Mouse (Mus musculus): Measurements from ENCODE around the gene Pde4d.

The Pde4d gene

GRCm38 (mm10) chr13:109809646-109810045 is 1359.9 kb downstream of the Pde4d start:
- in situ Hi-C loops (cut with MboI): no loop called here

- in situ Hi-C loops (cut with MboI): no loop called here
These were observed 1364.2 kb downstream of the Pde4d start for GRCm38 (mm10) chr13:109813924-109814323.

GRCm38 (mm10) chr13:109819071-109819470 is 1369.3 kb downstream of the Pde4d start:
- in situ Hi-C loops (cut with MboI): no loop called here

DNA sequence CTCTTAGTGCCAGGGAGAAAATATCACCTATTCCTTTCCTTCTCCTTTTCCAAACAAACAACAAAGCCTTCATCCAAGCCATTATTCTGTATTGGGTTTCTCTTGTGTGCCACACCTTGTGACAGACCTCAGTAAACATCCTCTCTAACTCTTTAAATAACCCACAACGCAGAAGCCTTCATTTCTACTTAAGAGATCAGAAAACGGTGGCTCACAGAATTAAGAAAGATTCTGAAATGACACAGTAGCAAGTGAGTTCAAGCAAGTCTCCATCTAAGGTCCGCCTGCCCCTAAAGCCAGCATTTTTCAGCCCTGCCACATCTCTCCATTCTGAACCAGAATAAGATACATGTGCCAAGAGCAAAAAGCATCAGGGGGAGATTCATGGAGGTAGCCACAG is 1370.4 kb downstream of the Pde4d start:
- in situ Hi-C loops (cut with MboI): loop anchor here (10.0 kb wide), 1 partner anchor 85 kb away; no protein-coding TSS in a partner anchor

DNA sequence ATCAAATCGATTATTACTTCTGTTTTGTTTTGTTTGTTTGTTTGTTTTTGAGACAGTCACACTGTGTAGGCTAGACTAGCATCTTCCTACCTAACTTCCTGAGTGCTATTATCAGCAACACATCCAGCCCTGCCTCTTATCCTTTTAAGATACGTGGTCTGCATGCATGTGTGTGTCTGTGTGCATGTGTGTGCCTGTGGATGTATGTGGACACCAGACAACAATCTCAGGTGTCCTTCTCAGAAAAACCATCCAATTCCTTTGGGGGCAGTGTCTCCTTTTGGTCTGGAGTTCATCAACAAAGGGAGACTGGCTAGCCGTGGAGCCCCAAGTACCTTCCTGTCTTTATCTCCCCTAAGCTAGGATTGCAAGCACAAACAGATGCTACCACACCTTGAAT is 1371.1 kb downstream of the Pde4d start:
- in situ Hi-C loops (cut with MboI): loop anchor here (10.0 kb wide), 1 partner anchor 84 kb away; no protein-coding TSS in a partner anchor

GRCm38 (mm10) chr13:109821725-109822412 is 1372.1 kb downstream of the Pde4d start:
- in situ Hi-C loops (cut with MboI): loop anchor here (10.0 kb wide), 1 partner anchor 83 kb away; no protein-coding TSS in a partner anchor

- in situ Hi-C loops (cut with MboI): loop anchor here (10.0 kb wide), 1 partner anchor 82 kb away; no protein-coding TSS in a partner anchor
These were observed 1372.9 kb downstream of the Pde4d start for GRCm38 (mm10) chr13:109822413-109823298.

GRCm38 (mm10) chr13:109823307-109824031 is 1373.7 kb downstream of the Pde4d start:
- in situ Hi-C loops (cut with MboI): loop anchor here (10.0 kb wide), 1 partner anchor 81 kb away; no protein-coding TSS in a partner anchor

- in situ Hi-C loops (cut with MboI): loop anchor here (10.0 kb wide), 1 partner anchor 79 kb away; no protein-coding TSS in a partner anchor
These were observed 1376.1 kb downstream of the Pde4d start for GRCm38 (mm10) chr13:109825891-109826290.

DNA sequence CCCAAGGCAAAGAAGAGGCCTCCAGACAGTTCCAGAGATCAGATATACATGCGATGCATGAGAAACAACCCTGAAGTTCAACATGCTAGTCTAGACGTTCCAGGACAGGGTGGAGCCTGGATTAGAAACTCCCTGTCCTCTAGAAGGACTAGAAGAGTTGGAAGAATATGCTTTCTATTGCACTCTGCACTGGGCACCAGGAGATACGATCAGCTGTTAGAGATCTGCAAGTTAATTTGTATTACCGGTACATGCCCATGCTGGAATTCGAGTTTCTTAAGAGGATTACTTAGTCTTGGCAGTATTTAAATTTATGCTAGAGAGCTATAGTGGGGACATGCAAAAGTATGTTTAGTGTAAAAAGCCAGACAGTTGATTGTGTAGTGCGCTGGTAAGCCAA is 1377.6 kb downstream of the Pde4d start:
- in situ Hi-C loops (cut with MboI): loop anchor here (10.0 kb wide), 1 partner anchor 77 kb away; no protein-coding TSS in a partner anchor

DNA sequence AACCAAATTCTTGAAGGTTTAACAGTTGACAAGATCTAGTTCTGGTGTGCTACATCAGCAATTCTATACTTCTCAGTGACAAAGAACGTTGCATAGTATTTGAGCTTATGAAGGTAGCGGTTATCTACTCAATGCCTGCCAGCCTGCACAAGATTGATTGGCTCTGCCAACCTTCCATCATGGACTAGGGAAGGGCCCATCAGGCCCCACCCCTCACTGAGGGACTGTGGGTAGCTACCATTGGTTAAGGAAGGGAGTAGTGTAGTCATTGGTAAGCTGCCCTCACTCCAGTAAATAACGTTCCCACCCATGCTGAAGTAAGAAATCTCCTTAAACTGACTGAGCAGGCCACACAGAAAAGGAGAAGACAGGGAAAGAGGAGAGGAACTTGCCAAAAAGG is 1378.2 kb downstream of the Pde4d start:
- in situ Hi-C loops (cut with MboI): loop anchor here (10.0 kb wide), 1 partner anchor 77 kb away; no protein-coding TSS in a partner anchor

GRCm38 (mm10) chr13:109829444-109829843 is 1379.7 kb downstream of the Pde4d start:
- in situ Hi-C loops (cut with MboI): loop anchor here (10.0 kb wide), 1 partner anchor 75 kb away; no protein-coding TSS in a partner anchor

DNA sequence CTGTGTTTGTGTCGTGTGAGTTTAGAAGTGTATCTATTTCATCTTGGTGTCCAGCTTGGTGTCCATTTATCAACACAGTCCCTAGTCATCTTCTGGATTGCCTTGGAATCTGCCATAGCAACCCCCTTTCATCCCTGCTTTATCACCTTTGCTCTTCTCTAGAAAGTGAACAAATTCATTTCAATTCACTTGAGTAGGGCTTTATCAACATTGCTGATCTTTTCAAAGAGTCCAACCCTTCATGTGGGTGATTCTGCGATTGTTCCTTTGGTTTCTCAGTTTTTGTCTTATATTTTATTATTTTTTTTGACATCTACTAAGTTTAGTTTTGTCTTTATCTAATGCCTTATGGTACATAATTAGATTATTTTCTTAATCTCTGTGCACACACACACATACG is 1385.2 kb downstream of the Pde4d start:
- in situ Hi-C loops (cut with MboI): no loop called here

GRCm38 (mm10) chr13:109837453-109837852 is 1387.7 kb downstream of the Pde4d start:
- in situ Hi-C loops (cut with MboI): no loop called here

- in situ Hi-C loops (cut with MboI): no loop called here
These were observed 1388.2 kb downstream of the Pde4d start for GRCm38 (mm10) chr13:109837921-109838320.

DNA sequence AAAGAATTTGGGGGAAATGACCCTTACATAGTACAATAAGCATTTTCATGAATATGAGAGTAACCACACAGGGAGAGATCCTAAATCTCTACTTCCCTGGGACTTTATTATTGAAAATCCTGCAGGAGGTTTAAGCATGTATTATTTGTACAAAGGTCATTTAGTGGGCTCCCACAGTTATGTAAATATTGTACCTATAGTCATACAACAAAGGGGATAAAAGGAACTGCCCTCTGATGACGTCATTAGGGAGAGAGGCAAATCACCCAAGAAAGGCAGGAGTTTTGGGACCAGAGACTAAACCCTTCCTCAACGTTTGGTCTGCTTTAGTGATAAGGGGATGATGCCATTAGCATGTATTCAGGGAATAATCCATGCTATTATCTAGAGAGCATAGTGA is 1390.5 kb downstream of the Pde4d start:
- in situ Hi-C loops (cut with MboI): no loop called here

DNA sequence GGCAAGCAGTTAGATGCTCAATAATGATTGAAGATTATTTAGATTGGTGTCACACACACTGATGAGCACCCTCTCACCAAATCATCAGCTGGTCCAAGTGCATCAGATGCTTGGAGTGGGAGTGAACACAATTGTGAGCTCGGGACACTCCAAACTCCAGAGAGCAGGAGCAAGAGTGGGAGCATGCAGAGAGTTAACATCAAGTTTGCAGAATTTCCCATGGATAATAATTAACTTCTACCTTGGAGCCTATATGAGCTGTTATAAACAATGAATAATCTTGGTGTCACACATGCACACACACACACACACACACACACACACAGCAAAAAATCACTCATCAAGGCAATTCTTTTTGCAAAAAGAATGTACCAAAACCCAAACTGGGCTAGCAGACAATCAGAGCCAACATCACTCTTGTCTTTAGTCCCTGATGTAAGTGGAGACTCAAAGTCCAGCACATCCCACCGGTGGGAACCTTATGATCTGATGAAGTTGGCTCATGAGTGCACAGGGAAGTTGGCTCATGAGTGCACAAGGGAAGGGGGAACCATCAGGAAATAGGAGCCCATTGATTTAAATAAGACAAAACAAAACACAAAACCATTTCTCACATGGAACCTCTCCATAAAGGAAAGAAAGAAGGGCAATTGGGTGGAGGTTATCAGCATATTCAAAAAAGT is 1391.5 kb downstream of the Pde4d start:
- in situ Hi-C loops (cut with MboI): no loop called here

- in situ Hi-C loops (cut with MboI): no loop called here
These were observed 1393.2 kb downstream of the Pde4d start for GRCm38 (mm10) chr13:109842982-109843381.

DNA sequence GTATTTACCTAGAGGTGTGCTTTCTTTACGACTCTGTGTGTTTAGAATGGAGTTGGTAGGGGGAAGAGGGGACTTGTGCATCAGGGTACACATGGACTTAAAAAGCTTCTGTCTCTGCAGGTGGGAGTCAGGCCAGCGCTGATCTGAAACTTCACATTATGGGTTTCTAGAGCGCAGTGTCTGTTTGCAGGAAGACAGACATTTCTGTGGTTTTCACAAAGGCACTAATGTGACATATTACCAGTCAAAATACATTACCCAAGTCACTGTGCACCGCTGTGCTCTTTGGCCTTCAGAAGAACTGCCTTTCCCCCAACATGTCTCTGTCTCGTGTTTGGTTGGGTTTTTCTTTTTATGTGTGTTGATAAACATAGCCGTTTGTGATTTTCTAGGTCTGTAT is 1395.1 kb downstream of the Pde4d start:
- in situ Hi-C loops (cut with MboI): no loop called here

- in situ Hi-C loops (cut with MboI): no loop called here
These were observed 1414.1 kb downstream of the Pde4d start for GRCm38 (mm10) chr13:109863826-109864225.

DNA sequence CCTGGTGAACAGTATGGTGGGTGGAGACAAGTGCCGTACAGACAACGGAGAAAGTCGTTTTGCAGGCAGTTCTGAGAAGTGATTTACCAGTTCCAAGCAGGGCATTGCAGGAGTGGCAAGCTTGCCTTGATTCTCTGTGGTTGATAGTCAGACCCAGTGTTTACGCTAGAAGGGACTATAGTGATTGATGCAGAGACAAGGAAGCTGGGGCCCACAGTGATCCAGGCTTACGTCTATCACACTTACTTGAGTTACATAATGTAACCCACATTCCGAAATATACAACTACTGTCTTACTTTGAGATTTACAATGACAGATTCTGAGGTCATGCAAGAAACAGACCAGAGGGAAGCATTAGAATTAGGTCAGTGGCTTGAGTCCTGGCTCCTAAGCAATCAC is 1414.6 kb downstream of the Pde4d start:
- in situ Hi-C loops (cut with MboI): no loop called here
